Mouse (Mus musculus) lung, postnatal 36 days (tissue): Measurements from ENCODE around the gene Irf6.

Experiments
- DNase-seq: peaks from one replicate; pipeline ENCODE4 v3.0.0; 2022; ENCODE audit warnings: mixed read lengths

Irf6 gene

DNA sequence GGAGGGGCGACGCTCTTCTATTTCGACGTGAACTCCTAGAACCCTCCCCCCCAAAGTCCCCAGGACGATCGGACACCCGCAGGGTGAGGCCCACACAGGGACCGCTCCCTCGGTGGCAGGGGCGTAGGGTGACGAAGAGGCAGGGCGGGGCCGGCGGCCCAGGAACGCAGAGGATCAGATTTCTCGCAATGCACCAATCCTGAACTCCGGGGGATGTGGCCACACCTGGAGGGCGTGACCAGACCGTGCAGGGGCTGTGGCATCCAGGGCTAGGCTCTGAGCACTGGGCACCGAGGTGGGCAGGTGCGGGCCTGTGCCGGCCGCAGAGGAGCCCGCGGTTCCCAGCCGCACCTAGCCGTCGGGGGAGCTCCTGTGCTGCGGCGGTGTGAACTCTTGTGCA lies at the start of gene Irf6:
Gene Irf6, plus strand, starts transcription at position 240 of the 400 bp plus-strand sequence.
- peak; percentile 90 for DNase-seq

DNA sequence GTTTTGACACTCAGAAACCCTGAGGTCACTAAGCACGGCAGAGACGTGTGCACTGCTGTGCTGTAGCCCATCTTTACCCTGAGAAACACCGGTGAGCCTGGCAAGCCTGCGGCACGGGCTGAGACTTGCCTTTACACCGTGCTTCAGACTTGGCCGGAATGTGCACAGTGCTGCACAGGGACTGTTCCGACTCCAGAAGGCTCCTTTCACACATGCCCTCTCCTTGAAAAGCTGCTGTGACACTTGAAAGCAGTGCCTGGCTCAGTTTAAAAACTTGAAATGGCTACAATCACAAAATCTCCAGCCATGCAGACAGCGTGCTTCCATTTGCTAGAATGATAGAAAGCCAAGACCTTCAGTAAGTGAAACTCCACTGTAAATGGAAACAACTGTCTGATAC lies 40.8 kb upstream of the Irf6 start:
- no peak for DNase-seq

DNA sequence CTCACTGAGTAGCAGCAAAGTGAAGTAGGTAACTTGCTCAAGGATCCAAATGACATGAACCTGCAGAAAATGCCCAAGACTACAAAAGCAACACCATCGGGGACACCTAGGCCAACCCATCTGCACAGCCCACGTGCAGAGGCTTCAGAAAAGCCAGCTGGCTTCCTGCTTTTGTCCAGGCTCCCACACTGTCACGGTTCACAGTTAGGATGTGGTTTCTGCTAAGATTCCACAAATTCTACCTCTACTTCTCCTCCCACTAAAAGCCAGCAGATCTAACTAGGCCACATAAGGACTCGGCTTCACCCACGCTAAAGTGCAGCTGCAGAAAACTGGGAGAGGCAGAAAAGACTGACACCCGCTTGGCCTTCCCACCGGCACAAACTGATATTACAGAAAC lies 30.1 kb upstream of the Irf6 start:
- DNase-seq = no peak

DNA sequence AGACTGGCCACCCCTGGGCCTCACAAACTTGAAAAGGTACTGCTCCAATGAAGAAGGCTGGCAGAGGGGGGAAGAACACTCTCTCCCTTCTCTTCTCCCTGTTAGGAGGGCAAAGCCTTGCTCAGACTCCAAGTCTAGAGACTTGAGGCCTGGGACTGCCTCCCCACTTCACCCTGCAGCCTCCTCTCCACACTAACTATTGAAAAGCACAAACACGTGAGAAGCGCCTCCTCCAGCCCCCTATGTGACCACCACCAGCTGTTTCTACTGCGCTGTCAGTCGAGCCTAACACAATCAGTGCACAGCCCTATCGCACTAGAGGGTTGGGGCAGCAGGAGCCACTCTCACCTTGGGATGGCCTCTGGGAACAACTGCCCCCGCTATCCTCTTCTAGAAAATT lies 29.6 kb upstream of the Irf6 start:
- DNase-seq = no peak

DNA sequence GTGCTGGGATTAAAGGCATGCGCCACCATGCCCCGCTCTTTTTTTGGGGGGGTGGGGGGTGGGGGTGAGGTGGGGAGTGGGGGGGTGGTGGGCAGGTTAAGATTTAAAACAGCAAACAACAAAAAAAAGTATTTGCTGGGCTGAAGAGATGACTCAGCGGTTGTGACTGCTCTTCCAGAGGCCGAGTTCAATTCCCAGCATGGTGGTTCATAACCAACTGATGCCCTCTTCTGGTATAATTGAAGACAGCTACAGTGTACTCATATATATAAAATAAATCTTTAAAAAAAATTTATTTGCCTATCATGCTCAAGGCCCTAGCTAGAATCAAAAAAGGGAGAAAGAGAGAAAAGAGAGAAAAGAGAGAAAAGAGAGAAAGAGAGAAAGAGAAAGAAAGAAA lies 27.1 kb upstream of the Irf6 start:
- DNase-seq = no peak

DNA sequence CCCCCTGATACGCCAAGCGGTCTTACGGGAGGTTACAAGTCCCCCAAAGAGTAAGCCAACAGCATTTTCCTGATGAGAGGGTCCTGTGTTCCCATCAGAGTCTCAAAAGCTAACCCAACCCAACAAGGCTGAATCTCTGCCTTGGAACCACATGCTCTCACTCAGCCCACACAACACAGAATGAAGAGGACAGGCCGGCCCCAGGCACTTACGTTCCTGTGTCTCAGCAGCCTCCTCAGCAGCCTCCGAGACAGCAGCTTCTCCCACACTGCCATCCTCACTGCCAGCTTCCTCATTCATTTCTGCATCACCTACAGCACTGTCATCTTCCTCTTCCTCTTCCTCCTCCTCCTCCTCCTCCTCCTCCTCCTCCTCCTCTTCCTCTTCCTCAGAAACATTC lies 24.9 kb upstream of the Irf6 start:
- DNase-seq = no peak

DNA sequence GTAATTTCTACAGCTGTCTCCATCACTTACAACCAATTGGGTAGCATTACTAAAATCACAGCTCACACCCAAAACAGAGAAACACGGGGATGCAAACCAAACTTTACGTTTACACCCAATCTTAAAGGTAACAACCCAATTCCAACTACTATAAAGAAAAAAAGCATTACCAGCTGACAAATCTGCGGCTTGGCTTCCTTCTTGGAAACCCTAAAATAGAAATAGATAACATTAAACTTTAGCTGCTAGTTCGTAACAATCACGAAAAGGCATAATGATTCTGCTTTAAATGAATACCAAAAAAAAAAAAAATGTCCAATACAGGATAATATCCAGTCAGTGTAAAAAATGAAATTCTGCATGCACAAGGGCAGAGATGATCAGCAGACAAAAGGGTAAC lies 23.6 kb upstream of the Irf6 start:
- no peak for DNase-seq

DNA sequence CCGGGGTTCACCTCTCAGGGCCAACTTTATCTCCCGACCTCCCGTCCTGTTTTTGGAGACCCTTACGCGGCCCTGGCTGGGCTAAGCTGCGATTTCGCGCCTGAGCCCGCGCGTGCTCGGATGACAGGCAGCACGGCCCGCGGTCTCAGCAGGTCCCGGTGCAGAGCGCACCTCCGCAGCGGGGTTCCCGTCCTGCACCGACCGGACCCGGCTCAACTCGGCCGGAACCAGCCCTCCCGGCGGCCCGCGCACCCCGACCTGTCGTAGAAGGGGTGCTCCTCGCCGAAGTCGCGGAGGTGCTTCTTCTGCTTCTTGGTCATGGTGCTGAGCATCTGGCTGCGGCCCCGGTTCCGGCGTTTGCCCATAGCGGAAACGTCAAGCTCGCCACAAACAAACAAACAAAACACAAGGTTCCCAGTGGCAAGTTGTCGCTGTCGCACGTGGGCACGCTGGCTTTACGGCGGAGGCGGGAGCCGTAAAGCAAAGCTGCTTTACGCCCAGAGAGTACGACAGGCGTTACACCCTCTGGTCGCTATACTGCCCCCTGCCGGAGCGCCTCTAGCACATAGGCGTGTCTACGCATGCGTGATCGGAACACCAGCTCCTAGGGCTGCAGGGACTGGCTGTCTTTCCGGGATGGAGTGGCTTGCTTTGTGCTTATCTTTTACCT lies 23.0 kb upstream of the Irf6 start, which contains the start of gene Diexf:
Gene Diexf, minus strand, starts transcription at position 487 of the 670 bp plus-strand sequence.
- peak; percentile 98 for DNase-seq

DNA sequence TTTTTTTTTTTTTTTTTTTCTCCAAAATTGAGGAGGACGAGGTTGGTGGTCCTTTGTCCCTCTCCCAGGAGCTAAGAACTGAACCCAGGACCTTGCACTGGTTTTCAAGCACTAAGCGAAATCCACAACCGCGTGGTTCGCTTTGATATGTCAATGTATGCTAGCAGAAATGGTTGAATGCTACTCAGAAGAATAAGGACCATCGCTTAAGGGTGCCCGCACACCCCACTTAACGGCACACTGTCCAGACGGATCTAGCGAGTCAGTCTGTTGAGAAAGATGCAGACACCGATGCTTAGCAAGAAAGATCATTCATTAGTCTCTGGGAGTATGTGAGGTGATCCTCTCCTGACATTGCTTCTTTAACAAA lies 22.5 kb upstream of the Irf6 start:
- DNase-seq = no peak

DNA sequence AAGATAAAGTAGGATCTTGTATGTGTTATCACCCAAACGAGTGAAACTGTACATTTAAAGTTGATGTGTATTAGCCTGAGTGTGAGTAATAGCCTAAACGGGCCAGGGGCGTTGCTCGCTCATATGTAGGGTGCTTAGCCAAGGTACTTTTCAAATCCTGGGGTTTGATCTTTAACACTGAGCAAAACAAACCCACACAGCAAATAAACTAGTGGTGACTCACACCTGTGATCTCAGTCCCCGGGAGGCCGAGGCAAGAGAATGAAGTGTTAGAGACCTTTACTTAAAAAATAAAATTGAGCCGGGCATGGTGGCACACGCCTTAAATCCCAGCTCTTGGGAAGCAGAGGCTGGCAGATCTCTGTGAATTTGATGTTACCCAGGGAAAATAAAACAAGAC lies 22.1 kb upstream of the Irf6 start:
- DNase-seq = no peak

DNA sequence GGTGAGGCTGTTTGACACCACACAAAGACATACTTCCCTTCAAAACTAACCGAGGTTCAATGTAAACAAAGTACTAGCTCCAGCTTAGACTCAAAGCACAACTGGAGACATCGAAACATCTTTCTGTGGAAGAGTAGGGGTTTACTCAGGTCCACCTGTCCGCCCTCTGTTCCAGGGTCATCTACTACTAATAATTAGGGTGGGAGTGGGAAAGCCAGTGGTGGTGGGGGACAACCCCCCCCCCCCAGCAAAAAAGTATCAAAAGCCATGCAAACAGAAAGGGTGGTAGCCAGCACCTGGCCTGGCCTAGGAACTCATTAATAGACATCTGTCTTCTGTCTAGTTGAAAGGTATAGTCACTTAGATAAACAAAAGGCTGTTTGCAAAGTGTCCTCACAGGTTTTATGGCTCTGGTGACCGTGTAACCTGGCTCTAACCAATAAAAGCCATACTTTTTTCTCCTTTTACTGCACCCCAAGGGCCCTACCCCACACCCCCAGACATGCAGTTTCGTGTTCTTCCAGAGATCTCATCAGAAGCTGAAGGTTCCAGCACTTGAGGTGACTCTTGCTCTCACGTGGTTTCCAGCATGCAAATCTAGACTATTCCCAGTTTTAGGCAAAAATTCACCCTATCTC lies 21.5 kb upstream of the Irf6 start:
- no peak for DNase-seq

DNA sequence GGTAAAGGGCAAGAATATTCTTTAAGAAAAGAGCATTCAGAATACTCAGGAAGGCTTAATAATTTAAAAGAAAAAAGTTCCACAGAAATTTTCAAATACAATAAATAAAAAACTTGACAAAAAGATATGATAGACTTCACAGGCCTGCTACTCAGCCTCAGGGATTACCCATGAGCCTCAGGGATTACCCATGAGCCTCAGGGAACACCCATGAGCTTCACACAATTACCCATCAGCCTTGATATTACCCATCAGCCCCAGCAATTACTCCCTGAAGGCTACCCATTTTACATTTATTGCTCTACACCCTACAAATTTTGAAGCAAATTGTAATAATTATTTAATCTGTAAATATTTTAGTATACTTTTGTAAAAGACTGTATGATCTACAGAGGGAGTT lies 20.5 kb upstream of the Irf6 start:
- no peak for DNase-seq

DNA sequence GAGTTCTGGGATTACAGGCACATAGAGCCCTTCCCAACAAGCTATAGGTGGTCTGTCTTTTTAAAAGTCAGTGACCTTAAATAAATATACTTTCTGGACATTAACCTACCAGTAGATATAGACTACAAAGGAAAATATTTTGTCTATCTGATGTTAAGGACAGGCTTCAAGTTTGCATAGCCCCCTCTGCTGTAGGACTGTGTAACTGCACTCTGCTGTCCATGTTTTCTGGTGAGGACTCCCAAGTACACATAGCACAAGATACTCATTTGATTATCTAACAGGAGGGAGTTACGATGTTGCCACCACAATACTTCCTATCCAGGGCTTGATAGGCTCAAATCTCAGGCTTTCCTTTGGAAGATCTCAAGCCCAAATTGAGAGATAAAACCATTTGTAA lies 19.2 kb upstream of the Irf6 start:
- no peak for DNase-seq

DNA sequence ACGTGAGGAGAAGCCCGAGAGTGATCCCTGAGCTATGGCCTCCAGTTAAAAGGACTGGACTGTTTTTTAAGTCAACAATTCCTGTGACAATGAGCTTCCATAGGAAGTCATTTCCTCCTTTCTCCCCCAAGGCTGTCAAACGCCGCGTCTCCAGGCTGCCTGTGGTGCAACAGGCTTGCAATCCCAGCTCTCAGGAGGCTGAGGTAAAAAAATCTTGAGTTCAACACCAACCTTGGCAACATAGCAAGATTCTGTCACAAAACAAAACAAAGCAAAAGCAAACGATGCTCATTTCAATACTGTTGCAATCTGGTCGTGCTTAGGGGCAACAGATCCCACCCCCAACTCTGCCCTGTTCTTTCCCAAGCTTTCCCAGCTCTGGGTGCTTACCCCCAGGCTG lies 14.8 kb upstream of the Irf6 start:
- no peak for DNase-seq

DNA sequence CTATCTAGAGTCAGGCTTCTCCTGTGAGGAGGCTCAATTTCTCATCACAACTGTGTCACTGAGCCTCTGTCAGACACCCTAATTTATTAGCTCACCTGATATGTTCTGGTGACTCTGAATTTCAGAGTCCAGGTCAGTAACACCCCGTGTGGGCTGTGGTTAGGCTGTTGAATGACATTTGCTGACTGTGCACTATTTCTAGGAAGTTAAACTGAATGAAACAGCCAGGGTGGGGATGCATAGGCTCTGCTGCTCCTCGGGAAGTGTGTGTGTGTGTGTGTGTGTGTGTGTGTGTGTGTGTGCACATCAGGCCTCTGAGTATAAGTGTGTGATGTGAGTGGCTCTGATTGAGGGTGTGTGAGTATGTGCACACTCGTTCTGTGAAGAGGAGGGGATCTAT lies 14.2 kb upstream of the Irf6 start:
- no peak for DNase-seq

DNA sequence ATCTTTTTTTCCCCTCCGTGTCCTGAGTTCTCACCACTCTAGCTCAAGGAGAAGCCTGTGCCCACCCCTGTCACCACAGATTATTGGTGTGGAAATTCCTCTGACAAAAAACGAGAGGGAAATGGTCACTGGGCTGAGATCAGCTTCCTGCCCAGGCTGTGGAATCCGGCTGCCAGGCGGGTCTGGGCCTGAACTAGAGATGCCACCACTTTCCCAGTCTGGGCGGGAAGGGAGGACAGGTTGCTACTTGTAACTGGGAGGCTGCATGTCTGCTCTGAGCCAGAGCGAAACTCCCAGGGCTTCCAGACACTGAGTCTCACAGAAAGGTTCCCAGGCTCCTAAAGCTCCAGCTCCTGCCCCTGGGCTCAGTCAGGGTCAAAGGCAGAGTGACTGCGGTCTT lies 11.8 kb upstream of the Irf6 start:
- no peak for DNase-seq

DNA sequence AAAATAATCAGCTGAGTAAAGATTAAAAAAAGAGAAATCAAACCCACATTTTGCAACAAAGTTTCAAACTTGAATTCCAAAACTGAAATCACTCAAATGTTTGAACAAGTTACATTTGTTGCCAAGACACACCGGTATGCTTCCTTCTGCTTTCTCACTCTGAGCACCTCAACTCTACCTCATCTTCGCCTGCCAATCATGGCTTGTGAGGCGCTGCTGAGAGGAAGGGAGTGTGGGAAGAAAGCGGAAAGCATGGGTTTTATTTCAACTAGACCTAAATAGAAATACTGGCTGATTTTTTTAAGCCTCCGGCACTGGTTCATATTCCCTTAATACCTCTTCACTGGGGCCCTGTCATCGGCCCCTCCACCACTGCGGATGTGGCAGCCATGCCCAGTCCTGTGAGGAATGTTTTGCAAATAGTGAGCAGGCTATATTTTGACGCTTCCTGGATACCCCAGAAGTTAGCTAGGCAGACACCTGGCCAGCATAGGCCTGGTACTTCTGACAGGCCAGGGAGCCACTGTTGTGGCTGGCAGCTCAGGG lies 10.3 kb upstream of the Irf6 start:
- no peak for DNase-seq

DNA sequence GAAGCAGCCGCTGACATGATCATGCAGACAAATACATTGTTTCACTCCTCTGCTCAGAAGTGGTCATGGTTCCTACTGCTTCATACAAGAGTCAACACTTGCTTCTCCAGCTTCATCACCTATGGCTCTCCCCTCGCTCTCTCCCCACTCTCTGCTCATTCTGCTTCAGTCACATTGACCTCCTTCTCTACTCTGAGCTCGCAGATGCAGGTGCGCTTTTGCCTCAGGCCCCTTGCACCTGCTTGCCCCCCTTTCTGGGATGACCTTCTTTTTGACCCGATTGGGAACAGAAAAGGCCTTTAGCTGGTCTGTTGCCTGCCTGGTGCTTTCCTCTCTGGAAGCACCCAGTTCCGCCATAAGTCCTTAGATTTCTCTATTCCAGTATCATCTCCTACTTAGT lies 8.4 kb upstream of the Irf6 start:
- DNase-seq = no peak

DNA sequence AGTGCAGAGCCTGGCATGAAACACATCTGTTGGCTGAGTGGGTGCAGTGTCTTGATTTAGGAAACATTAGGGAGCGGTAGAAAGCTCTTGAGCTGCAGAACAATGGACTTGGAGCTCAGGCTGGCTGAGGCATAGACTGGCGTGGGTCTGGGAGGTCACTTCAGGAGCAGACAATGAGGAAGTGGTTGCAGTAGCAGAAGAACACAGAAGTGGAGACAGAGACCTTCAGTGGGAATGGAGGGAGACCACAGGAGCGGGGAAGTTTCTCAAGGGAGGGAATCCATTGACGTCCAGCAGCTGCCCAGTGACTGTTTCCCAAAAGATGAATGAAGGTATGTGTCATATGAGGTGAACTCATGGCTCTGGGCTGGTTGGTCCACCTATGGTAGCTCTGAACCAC lies 7.8 kb upstream of the Irf6 start:
- no peak for DNase-seq

DNA sequence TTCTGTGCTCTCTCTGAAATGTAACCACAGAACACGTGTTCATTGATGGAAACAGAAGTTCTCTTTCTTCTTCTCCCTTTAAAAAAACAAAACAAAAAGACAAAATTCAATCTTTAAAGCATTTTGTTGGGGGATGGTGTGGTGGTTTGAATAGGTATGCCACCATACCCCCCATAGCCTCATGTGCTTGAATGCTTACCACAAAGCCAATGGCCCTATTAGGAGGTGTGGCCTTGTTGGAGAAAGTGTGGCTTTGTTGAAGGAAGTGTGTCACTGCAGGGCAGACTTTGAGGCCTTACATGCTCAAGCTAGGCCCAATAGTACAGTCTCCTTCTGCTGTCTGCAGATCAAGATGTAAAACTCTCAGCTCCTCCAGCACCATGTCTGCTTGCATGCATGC lies 6.5 kb upstream of the Irf6 start:
- no peak for DNase-seq

DNA sequence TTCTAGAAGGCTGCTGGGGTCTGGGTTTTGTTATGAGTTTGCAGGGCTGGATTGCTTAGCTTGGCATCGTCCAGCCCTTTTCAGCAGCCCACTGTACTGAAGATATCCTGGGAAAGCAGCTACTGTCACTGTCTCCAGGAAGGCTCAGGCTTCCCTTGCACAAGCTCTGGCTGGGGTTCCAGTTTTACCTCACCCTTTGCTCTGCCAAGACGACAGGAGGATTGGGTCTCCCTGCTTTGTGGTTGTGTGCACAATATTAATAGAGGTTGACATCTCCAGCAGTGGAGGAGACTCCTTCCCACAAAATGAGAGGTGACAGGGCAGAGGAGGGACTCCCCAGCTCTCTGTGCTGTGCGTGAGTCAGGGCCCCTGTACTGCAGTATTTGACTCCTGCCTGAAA lies 3.7 kb upstream of the Irf6 start:
- DNase-seq = no peak

DNA sequence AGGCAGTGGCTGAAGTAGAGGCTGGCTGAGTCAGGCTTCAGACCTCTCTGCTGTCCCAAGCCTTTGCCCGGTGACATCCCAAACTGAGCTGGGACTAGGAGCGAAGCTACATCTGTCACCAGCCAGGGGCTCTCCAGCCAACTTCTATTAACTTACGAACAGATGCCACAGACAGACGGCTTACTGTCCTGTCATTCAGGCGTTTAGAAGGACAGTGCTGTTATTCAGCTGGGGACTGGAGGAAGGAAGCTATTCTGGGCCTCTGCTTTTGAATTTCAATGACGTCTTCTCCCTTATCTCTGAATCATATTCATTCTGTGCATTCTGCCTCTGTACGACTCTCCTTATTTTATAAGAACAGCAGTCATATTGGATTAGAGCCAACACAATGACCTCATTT lies 1.8 kb upstream of the Irf6 start:
- DNase-seq = no peak

DNA sequence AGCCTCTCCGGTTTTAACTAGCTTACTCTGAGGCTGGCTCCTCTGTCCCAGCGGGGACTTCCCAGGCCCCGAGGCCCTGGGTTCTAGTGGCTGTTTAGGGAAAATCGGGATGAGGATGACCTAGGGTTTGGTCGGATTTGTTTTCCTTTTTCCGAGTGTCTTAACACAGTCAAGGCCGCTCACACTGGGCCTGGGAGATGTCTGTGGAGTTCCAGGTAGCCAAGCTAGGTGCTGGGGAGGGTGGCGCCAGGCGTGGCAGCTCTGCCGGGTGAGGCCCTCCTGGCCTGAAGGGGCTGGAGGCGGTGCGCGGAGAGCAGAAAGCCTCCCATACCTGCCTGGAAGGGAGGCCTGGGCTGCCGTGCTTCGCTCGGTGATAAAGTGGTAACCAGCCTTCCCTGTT lies 650 bp downstream of the Irf6 start:
- peak; percentile 48 for DNase-seq

DNA sequence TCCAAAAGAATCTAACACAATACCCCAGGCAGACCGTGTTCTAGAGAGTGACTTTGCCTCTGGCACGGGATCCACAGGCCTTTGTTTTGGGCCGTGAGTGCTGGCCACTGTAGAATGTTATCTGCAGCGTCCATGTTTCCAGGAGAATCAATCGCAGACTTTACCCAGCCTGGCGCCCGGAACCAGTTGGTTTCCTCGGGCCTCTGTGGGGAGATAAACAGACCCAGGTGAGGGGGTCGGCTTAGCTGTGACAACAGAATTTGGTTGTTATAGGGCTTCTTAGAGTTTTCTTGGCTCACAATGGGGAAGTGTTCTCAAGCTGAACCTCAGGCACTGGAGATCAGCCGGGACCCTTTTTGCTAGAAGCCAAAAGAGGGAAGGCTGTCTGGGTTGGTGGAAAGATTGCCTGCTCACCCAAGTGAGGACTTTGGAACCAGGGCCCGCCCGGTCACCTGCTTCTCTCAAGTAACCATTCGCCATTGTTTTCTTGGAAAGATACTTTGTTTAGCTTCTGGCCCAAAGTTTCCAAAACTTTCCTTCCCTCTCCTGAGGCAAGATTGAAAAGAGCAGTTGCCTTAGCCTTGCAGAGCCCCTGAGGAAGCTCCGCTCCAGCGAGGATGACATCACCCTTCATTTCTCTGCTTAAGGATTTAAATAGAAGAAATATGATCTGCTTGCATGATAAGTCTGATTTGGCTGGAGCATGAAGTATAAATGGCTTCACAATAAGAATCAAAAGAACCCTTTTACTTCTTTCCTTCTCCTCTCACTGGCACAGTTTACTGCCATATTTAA lies 3.6 kb downstream of the Irf6 start:
- no peak for DNase-seq
